ENCODE assay signal across 17 mouse cellular contexts in the genomic region with DNA sequence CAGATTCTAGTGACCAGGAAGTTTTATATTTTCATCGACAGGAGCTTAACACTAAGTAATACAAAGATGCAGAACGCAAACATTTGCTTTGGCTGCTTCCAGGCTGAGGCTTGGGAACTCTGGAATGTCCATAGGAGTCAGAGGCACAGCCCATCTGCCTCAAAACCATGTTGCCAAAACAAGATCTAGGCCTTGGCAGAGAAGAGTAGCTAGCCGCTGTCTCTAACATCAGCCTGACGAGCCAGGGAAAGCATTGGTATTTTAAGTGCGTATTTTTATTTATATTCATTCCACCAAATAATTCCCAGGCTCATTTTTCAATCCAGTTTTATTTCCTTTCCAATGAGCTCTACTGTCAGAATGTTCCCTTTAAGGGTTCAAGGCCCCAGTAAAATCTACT.
DNase-seq lines count a peak whose midpoint lies in the region; ATAC-seq and TF ChIP-seq lines count a peak whose summit lies in the region.
"Had no signal": no experiment of that assay in that cellular context is flagged by ENCODE, and none has a peak within 500 bp of the region (broad histone marks: within the 10 kb centered on the region; RNA-seq: fewer than 3 reads in every experiment).

No protein-coding gene starts in this region.

- WGBS in heart, embryonic 16.5 days = 54% methylated on average over 5 of the region's 5 CpGs
- 54% methylated on average over 5 of the region's 5 CpGs for WGBS in stomach, embryonic 16.5 days
- WGBS in stomach, postnatal 0 days = 34% methylated on average over 5 of the region's 5 CpGs

- H3K4me2 ChIP-seq in heart, embryonic 16.5 days (ENCODE audit: low read depth, low read length) = no peak overlapping the region
- H3K4me2 ChIP-seq in stomach, embryonic 16.5 days (ENCODE audit: low read depth, low read length) = no peak overlapping the region
- H3K4me2 ChIP-seq in stomach, postnatal 0 days (replicated peaks; ENCODE audit: low read depth) = no peak overlapping the region
- H3K4me2 ChIP-seq: heart, embryonic 15.5 days; hindbrain, embryonic 13.5 days; limb, embryonic 12.5 days; liver, embryonic 12.5 days; neural tube, embryonic 13.5 days had no signal

- no peak overlapping the region for H3K9ac ChIP-seq in heart, embryonic 16.5 days (ENCODE audit: low read length)
- H3K9ac ChIP-seq in stomach, embryonic 16.5 days (ENCODE audit: low read length) = no peak overlapping the region
- H3K9ac ChIP-seq in stomach, postnatal 0 days (ENCODE audit: low read length) = no peak overlapping the region
- H3K9ac ChIP-seq: heart, embryonic 15.5 days; hindbrain, embryonic 13.5 days; limb, embryonic 12.5 days; liver, embryonic 12.5 days; neural tube, embryonic 13.5 days had no signal

- no peaks in the 10 kb centered on the region for H3K36me3 ChIP-seq in heart, embryonic 16.5 days (ENCODE audit: control insufficient read depth, insufficient read depth)
- no peaks in the 10 kb centered on the region for H3K36me3 ChIP-seq in stomach, embryonic 16.5 days (ENCODE audit: control insufficient read depth, insufficient read depth, low read length)
- no peaks in the 10 kb centered on the region for H3K36me3 ChIP-seq in stomach, postnatal 0 days (ENCODE audit: control insufficient read depth, insufficient read depth, low read length)
- H3K36me3 ChIP-seq: heart, embryonic 15.5 days; hindbrain, embryonic 13.5 days; limb, embryonic 12.5 days; liver, embryonic 12.5 days; neural tube, embryonic 13.5 days had no signal

- no peak for ATAC-seq in heart, embryonic 16.5 days (replicated peaks; ENCODE audit: extremely low read depth, insufficient read depth, low FRiP score)
- ATAC-seq in stomach, embryonic 16.5 days (ENCODE audit: insufficient read depth, low FRiP score) = peak; percentile 29; the same call in 1 of the 2 replicates
- no peak for ATAC-seq in stomach, postnatal 0 days (ENCODE audit: low FRiP score, low TSS enrichment)
- ATAC-seq: liver, embryonic 12.5 days; lung, postnatal 0 days had no signal

- H3K27me3 ChIP-seq in heart, embryonic 16.5 days (ENCODE audit: control insufficient read depth, insufficient read depth, low read length) = no peaks in the 10 kb centered on the region
- no peaks in the 10 kb centered on the region for H3K27me3 ChIP-seq in stomach, embryonic 16.5 days (ENCODE audit: control insufficient read depth, insufficient read depth, low read length)
- no peaks in the 10 kb centered on the region for H3K27me3 ChIP-seq in stomach, postnatal 0 days (ENCODE audit: control insufficient read depth, insufficient read depth, low read length)
- H3K27me3 ChIP-seq: heart, embryonic 15.5 days; hindbrain, embryonic 13.5 days; limb, embryonic 12.5 days; liver, embryonic 12.5 days; megakaryocyte, embryonic 14.5 days; neural tube, embryonic 13.5 days had no signal

- no peaks in the 10 kb centered on the region for H3K9me3 ChIP-seq in heart, embryonic 16.5 days (replicated peaks; ENCODE audit: control insufficient read depth, low read length)
- no peaks in the 10 kb centered on the region for H3K9me3 ChIP-seq in stomach, embryonic 16.5 days (replicated peaks; ENCODE audit: control insufficient read depth, low read length)
- no peaks in the 10 kb centered on the region for H3K9me3 ChIP-seq in stomach, postnatal 0 days (ENCODE audit: control insufficient read depth, low read length)
- H3K9me3 ChIP-seq: heart, embryonic 15.5 days; hindbrain, embryonic 13.5 days; limb, embryonic 12.5 days; liver, embryonic 12.5 days; megakaryocyte, embryonic 14.5 days; neural tube, embryonic 13.5 days had no signal

- no peak for TF ChIP-seq CTCF in stomach, postnatal 0 days (IDR thresholded peaks at IDR 0.05; ENCODE audit: low read depth)

- H3K4me3 ChIP-seq in heart, embryonic 16.5 days (ENCODE audit: low read length) = no peak overlapping the region
- no peak overlapping the region for H3K4me3 ChIP-seq in stomach, embryonic 16.5 days (replicated peaks; ENCODE audit: low read length)
- no peak overlapping the region for H3K4me3 ChIP-seq in stomach, postnatal 0 days (ENCODE audit: low read depth, low read length)
- H3K4me3 ChIP-seq: heart, adult 2 months; heart, embryonic 15.5 days; hindbrain, embryonic 13.5 days; limb, embryonic 12.5 days; liver, embryonic 12.5 days; megakaryocyte, embryonic 14.5 days; neural tube, embryonic 13.5 days had no signal

- TF ChIP-seq EP300 in stomach, postnatal 0 days (optimal IDR thresholded peaks at IDR 0.05) = no peak

- no peak for DNase-seq in heart, adult 8-10 months (ENCODE audit: low spot score)
- DNase-seq in kidney, postnatal 10 days = peak; percentile 11
- DNase-seq in kidney, adult 18-20 months = no peak
- no peak for DNase-seq in stomach, postnatal 0 days (ENCODE audit: low spot score)
- DNase-seq in gastrocnemius, postnatal 10 days = no peak
- DNase-seq: gastrocnemius, postnatal 14 days; heart, adult 2 months; thymus, postnatal 36 days had no signal

- H3K4me1 ChIP-seq in heart, embryonic 16.5 days (ENCODE audit: control insufficient read depth, insufficient read depth, low read length) = peaks cover 2% of the 10 kb centered on the region; the same call in 1 of the 2 replicates
- H3K4me1 ChIP-seq in stomach, embryonic 16.5 days (ENCODE audit: control insufficient read depth, insufficient read depth, low read length) = no peaks in the 10 kb centered on the region
- H3K4me1 ChIP-seq in stomach, postnatal 0 days (replicated peaks; ENCODE audit: control insufficient read depth, insufficient read depth) = no peaks in the 10 kb centered on the region
- H3K4me1 ChIP-seq: heart, embryonic 15.5 days; hindbrain, embryonic 13.5 days; limb, embryonic 12.5 days; liver, embryonic 12.5 days; megakaryocyte, embryonic 14.5 days; neural tube, embryonic 13.5 days had no signal

- H3K27ac ChIP-seq in heart, embryonic 16.5 days (ENCODE audit: low read length) = peak overlapping the region; percentile 27; the same call in 1 of the 2 replicates
- H3K27ac ChIP-seq in stomach, embryonic 16.5 days (ENCODE audit: low read length) = no peak overlapping the region
- no peak overlapping the region for H3K27ac ChIP-seq in stomach, postnatal 0 days (replicated peaks)
- H3K27ac ChIP-seq: heart, adult 2 months; heart, embryonic 15.5 days; hindbrain, embryonic 13.5 days; limb, embryonic 12.5 days; liver, embryonic 12.5 days; neural tube, embryonic 13.5 days had no signal
